In genomic region chr4:114406355-114407101, GRCm38 (mm10) we compare ENCODE assay signal across 7 mouse cellular contexts. TPM values are rescaled to one million over a fixed set of nuclear protein-coding genes. Genes with fewer than 3 reads are reported as not detected.
A peak's percentile ranks its signal among the peaks of the same experiment; 100 is the strongest.
DNase-seq lines count a peak whose midpoint lies in the region; ATAC-seq lines count a peak whose summit lies in the region.

Trabd2b (plus strand) TSS chr4:114406724.

- H3K36me3 ChIP-seq in embryonic facial prominence, embryonic 13.5 days = no peaks in the 10 kb centered on the region
- H3K36me3 ChIP-seq in hindbrain, embryonic 10.5 days = no peaks in the 10 kb centered on the region
- H3K36me3 ChIP-seq in limb, embryonic 13.5 days = no peaks in the 10 kb centered on the region

- peak within 1 kb of the TSS; percentile 85 for H3K9ac ChIP-seq in embryonic facial prominence, embryonic 13.5 days
- H3K9ac ChIP-seq in limb, embryonic 13.5 days = peak within 1 kb of the TSS; percentile 86

- peaks cover 71% of the 10 kb centered on the region for H3K27me3 ChIP-seq in embryonic facial prominence, embryonic 13.5 days
- H3K27me3 ChIP-seq in hindbrain, embryonic 10.5 days (ENCODE audit: insufficient read depth, poor library complexity, severe bottlenecking) = peaks cover 61% of the 10 kb centered on the region
- peaks cover 78% of the 10 kb centered on the region for H3K27me3 ChIP-seq in limb, embryonic 13.5 days

- peak; percentile 40 for ATAC-seq in embryonic facial prominence, embryonic 13.5 days (ENCODE audit: insufficient number of reproducible peaks, insufficient read depth, low FRiP score, low TSS enrichment, low read depth)
- peak; percentile 28 for ATAC-seq in limb, embryonic 13.5 days (ENCODE audit: low FRiP score, low read depth)

- under 1% methylated on average over 52 of the region's 61 CpGs for WGBS in embryonic facial prominence, embryonic 13.5 days
- under 1% methylated on average over 61 of the region's 61 CpGs for WGBS in hindbrain, embryonic 10.5 days
- WGBS in limb, embryonic 13.5 days = 1% methylated on average over 54 of the region's 61 CpGs

- DNase-seq in urinary bladder, adult 2 months (ENCODE audit: low spot score) = peak; percentile 40
- no peak for DNase-seq in urinary bladder, postnatal 10 days (ENCODE audit: low spot score)
- peak; percentile 60 for DNase-seq in hindbrain, embryonic 10.5 days (ENCODE audit: low spot score)
- DNase-seq in retina, embryonic 14.5 days (ENCODE audit: low spot score) = peak; percentile 50
- DNase-seq in yolk sac, embryonic 10.5 days (ENCODE audit: low spot score) = no peak

- H3K9me3 ChIP-seq in embryonic facial prominence, embryonic 13.5 days = no peaks in the 10 kb centered on the region
- no peaks in the 10 kb centered on the region for H3K9me3 ChIP-seq in hindbrain, embryonic 10.5 days
- no peaks in the 10 kb centered on the region for H3K9me3 ChIP-seq in limb, embryonic 13.5 days

- H3K27ac ChIP-seq in embryonic facial prominence, embryonic 13.5 days = peak within 1 kb of the TSS; percentile 92
- H3K27ac ChIP-seq in hindbrain, embryonic 10.5 days = peak within 1 kb of the TSS; percentile 93
- H3K27ac ChIP-seq in limb, embryonic 13.5 days = peak within 1 kb of the TSS; percentile 93

- H3K4me3 ChIP-seq in embryonic facial prominence, embryonic 13.5 days = peak within 1 kb of the TSS; percentile 75
- H3K4me3 ChIP-seq in hindbrain, embryonic 10.5 days = peak within 1 kb of the TSS; percentile 77
- peak within 1 kb of the TSS; percentile 77 for H3K4me3 ChIP-seq in limb, embryonic 13.5 days

- H3K4me1 ChIP-seq in embryonic facial prominence, embryonic 13.5 days = peaks cover 39% of the 10 kb centered on the region
- peaks cover 42% of the 10 kb centered on the region for H3K4me1 ChIP-seq in hindbrain, embryonic 10.5 days (replicated peaks)
- peaks cover 36% of the 10 kb centered on the region for H3K4me1 ChIP-seq in limb, embryonic 13.5 days

- peak within 1 kb of the TSS; percentile 94 for H3K4me2 ChIP-seq in embryonic facial prominence, embryonic 13.5 days
- peak within 1 kb of the TSS; percentile 96 for H3K4me2 ChIP-seq in limb, embryonic 13.5 days (replicated peaks)

RNA-seq across cellular contexts. Expression of gene Trabd2b, which starts in this region (rescaled TPM):
- polyA plus RNA-seq in urinary bladder, adult 2 months (2012; rRNA removed) = 6.1 and 10.7 TPM in 2 replicates
- polyA plus RNA-seq in embryonic facial prominence, embryonic 13.5 days (2015; fragmentation: Nextera tagmentation; extraction: Ambion mirVana) = 1.7 TPM in 2 replicates
- polyA plus RNA-seq in hindbrain, embryonic 10.5 days (2016; fragmentation: Nextera tagmentation; extraction: Ambion mirVana) = 1.2 and 1.5 TPM in 2 replicates
- polyA plus RNA-seq in limb, embryonic 13.5 days (2015; fragmentation: Nextera tagmentation; extraction: Ambion mirVana) = 2.0 and 2.3 TPM in 2 replicates

Comparison
In these comparisons a context has a peak if more than half of its experiments do, and no peak if none do; other contexts are left out.
1. DNase-seq: peak in urinary bladder, adult 2 months (single experiment), hindbrain, embryonic 10.5 days (single experiment) and retina, embryonic 14.5 days (single experiment); none in urinary bladder, postnatal 10 days (single experiment) and yolk sac, embryonic 10.5 days (single experiment).
2. Peak in every context shown above with its lines, with median percentiles within 50 percentile points of each other: H3K27ac ChIP-seq and H3K4me3 ChIP-seq.